Mouse (Mus musculus): ENCODE results near the gene Cdca5.

DNA sequence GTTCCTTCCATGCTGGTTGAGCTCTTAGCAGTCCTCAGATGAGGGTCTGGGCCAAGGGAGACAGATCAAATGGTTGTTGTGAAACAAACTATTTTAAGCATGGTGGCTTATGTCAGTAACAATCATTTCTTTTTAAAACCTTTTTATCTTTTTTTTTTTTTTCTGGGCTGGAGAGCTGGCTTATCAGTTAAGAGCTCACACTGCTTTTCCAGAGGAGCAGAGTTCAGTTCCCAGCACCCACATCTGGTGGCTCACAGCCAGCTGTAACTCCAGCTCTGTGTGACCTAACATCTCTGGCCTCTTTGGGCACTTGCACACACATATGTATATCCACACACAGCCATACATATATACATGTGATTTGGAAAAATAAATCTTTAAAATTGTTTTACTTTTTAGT is 47.1 kb upstream of the Cdca5 start:
- no peak for TF ChIP-seq CTCF (IDR thresholded peaks at IDR 0.05; ENCODE audit: control insufficient read depth, insufficient read depth, insufficient read length)
- no peak for TF ChIP-seq MYOG (IDR thresholded peaks at IDR 0.05; ENCODE audit: control insufficient read depth, extremely low read depth, insufficient read length)
- TF ChIP-seq USF1 (IDR thresholded peaks at IDR 0.05; ENCODE audit: low read depth), result no peak
- TF ChIP-seq CEBPB (IDR thresholded peaks at IDR 0.05; ENCODE audit: low read depth), result no peak
- no peak for TF ChIP-seq MAX (IDR thresholded peaks at IDR 0.05)
- TF ChIP-seq FOSL1 (IDR thresholded peaks at IDR 0.05; ENCODE audit: insufficient read depth, low read length, poor library complexity, severe bottlenecking), result no peak

Data from C2C12 (cell line).